Mouse (Mus musculus) lung, adult 2 months (tissue): Measurements from ENCODE around the gene Gm49392. TPM values are rescaled to one million over a fixed set of nuclear protein-coding genes. Genes with fewer than 3 reads are reported as not detected.
"Not testable (repeated sequence)": the region's sequence is repeated elsewhere in the genome, so short reads cannot be mapped to it uniquely, and the experiment has no call there.

Source experiments
- DNase-seq: peaks from one replicate; pipeline ENCODE4 v3.0.0; 2022
- H3K4me1 ChIP-seq: fragments of 200-500 bp; 2 replicates; pipeline ENCODE4 v1.6.1; 2011; ENCODE audit warnings: low read length; ENCODE audit not compliant: control insufficient read depth, insufficient read depth
- H3K4me3 ChIP-seq: fragments of 200-500 bp; replicated peaks from 2 replicates; pipeline ENCODE3; 2011; ENCODE audit warnings: low read depth, mild to moderate bottlenecking, control low read depth, low read length; ENCODE audit errors: extremely low read depth
- CTCF ChIP-seq: fragments of 200-500 bp; IDR thresholded peaks from 2 replicates; pipeline ENCODE4 v1.5.1; 2011; ENCODE audit warnings: mild to moderate bottlenecking, low read length, control low read depth; ENCODE audit not compliant: insufficient read depth
- POLR2A ChIP-seq: fragments of 200-500 bp; IDR thresholded peaks from 2 replicates; pipeline ENCODE4 v1.6.1; 2011; ENCODE audit warnings: low read depth, mild to moderate bottlenecking, control low read depth, low read length, borderline replicate concordance; ENCODE audit errors: extremely low read depth
- WGBS: fragments of 180-500 bp; shearing (Covaris S2); methylation state at CpG from one replicate; pipeline ENCODE4 v1.1.7; 2018; 5-methylcytosine and 5-hydroxymethylcytosine counted together
- polyA plus RNA-seq: library from polyadenylated mRNA; depleted of rRNA; stranded (reverse); fragments of >200 nt; gene quantifications from 2 replicates; pipeline ENCODE4 v1.2.3, GENCODE M21; 2012; rRNA removed

The Gm49392 gene
- polyA plus RNA-seq: 0.67 and 0.84 TPM in 2 replicates

DNA sequence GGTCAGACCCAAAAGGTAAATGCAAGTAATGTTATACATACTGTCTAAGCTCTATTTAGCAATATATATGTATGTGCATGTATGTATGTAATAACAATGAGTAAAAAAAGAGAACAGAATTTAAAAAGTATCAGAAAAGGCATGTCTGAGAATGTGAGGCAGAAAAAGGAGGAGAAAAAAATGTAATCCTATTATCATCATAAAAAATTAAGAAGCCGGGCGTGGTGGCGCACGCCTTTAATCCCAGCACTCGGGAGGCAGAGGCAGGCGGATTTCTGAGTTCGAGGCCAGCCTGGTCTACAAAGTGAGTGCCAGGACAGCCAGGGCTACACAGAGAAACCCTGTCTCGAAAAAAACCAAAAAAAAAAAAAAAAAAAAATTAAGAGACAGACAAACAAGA is at the start of gene Gm49392:
Gene Gm49392, minus strand, starts transcription at position 101 of the 400 bp plus-strand sequence.
- not testable (repeated sequence) for H3K4me1 ChIP-seq, DNase-seq, H3K4me3 ChIP-seq
- WGBS: 81% methylated on average over 8 of the region's 8 CpGs

GRCm38 (mm10) chr13:60941884-60942283 is 45.2 kb upstream of the Gm49392 start, which contains the start of gene Tpbpa:
Gene Tpbpa (minus strand): TSS chr13:60941984.
- WGBS: 80% methylated on average over 3 of the region's 3 CpGs
- H3K4me1 ChIP-seq, DNase-seq, H3K4me3 ChIP-seq: not testable (repeated sequence)

DNA sequence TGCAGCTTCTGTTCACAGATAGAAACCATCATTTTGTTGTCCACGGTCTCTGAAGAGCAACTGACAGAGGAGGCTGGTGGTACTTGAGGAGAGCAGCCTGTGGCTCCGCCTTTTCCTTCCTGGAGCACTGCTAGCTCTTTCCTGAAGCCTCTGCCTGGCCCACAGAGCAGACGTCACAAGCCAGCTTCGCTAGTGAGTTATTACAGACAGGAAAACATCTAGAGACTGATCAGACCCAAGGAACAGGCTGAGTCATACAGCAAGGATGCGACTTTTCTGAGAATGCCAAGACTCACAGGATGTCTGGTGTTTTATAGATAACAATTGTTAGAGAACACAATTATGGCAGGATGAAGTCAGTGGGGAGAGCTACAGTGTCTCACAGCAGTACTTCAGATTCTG is 39.8 kb upstream of the Gm49392 start, which contains the start of the genes Gm49391 and Ctla2a:
Gene Gm49391, minus strand, starts transcription at position 72 of the 402 bp plus-strand sequence.
Gene Ctla2a, minus strand, starts transcription at position 126 of the 402 bp plus-strand sequence.
- WGBS: 23% methylated on average over 5 of the region's 5 CpGs
- peak; percentile 67; the same call in 1 of the 2 replicates for TF ChIP-seq POLR2A
- TF ChIP-seq CTCF: no peak
- H3K4me1 ChIP-seq: no peaks in the 10 kb centered on the region; the same call in 1 of the 2 replicates
- peak; percentile 19 for DNase-seq
- H3K4me3 ChIP-seq: peak within 1 kb of the TSS; percentile 67

DNA sequence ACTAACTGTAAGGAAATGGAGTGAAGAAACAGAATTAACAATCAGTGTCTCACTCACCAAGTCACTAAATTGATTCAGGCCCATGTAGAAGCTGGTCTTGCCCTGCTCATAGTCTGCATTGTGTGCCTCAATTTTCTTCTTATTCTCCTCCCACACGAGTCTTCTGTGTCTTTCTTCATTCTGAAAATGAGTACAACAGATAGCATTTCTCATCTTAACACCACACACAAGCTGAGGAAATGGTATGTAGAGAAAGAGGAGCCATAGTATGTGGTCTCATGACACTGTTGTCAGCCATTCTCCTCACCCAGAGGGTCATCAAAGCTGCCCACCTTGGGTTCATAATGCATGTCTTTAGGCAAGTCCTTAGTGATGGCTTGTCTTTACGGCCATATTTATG is 38.8 kb upstream of the Gm49392 start, which contains the start of gene Gm49393:
Gene Gm49393, minus strand, starts transcription at position 101 of the 400 bp plus-strand sequence.
- H3K4me1 ChIP-seq, DNase-seq: not testable (repeated sequence)
- WGBS: 49% methylated on average over 2 of the region's 2 CpGs
- peak within 1 kb of the TSS; percentile 67 for H3K4me3 ChIP-seq

- H3K4me3 ChIP-seq, H3K4me1 ChIP-seq, DNase-seq: not testable (repeated sequence)
- WGBS: 85% methylated on average over 2 of the region's 2 CpGs
These were observed 8.1 kb upstream of the Gm49392 start, which contains the start of gene Tpbpb for GRCm38 (mm10) chr13:60904780-60905179. Gene Tpbpb (minus strand): TSS chr13:60904880.

DNA sequence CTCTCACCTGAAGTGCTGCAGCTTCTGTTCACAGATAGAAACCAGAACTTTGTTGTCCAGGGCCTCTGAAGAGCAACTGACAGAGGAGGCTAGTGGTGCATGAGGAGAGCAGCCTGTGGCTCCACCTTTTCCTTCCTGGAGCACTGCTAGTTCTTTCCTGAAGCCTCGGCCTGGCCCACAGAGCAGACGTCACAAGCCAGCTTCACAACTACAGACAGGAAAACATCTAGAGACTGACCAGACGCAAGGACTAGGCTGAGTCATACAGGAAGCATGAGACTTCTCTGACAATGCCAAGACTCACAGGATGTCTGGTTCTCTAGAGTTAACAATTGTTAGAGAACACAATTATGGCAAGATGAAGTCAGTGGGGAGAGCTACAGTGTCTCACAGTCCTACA is 634 bp upstream of the Gm49392 start, which contains the start of gene Ctla2b:
Gene Ctla2b, minus strand, starts transcription at position 120 of the 400 bp plus-strand sequence.
- Histone ChIP-seq H3K4me1 (peaks cover 3% of the 10 kb centered on the region), H3K4me3 (no peak within 1 kb of the TSS)
- TF ChIP-seq POLR2A (peak; percentile 58; the same call in 1 of the 2 replicates), CTCF (no peak)
- DNase-seq: peak; percentile 33
- 23% methylated on average over 3 of the region's 3 CpGs for WGBS

DNA sequence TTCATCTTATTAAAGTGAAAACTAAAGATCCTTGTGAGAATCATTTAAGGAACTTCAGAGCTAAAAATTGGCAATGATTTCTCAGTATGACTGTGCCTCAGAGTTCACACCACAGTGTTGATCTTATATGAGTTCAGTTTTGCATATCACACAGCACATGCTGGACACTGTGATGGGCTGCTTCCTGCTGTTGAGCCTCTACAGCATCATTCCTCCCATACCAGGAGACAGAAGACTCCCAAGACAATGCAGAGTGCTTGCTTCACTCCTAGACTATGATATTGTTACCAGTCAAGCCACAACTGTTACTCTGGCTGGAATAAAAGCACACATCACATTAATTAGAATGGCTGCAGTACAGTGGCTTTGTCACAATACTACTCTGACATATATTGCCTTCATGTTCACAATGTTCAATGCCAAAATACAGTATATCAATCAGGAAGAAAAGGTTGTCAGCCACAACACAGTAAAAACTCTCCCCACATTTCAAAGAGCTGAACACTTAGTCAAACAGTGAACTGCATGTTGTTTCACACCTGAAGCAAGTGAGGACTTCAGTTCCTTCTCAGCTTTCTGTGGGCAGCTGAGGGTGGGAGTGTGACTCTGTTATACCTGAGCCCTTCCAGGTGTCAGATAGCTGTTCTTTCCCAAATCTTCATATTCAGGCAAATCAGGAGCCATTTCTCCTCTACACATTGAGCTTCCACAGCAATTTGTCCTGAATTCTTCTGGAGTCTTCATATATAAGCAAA is 1.1 kb downstream of the Gm49392 start:
- TF ChIP-seq POLR2A (no peak), CTCF (no peak)
- Histone ChIP-seq H3K4me1 (peaks cover 3% of the 10 kb centered on the region), H3K4me3 (no peak overlapping the region)
- no peak for DNase-seq

DNA sequence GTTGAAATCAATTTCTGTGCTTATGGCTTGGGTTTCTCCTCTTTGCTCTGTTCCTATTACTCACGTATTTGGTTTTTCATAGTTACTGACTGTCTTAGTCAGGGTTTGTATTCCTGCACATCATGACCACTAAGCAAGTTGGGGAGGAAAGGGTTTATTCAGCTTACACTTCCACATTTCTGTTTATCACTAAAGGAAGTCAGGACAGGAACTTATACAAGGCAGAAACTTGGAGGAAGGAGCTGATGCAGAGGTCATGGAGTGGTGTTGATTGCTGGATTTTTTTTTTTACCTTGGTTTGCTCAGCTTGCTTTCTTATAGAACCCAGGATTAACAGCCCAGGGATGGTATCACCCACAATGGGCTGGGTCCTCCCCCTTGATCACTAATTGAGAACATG is 4.4 kb downstream of the Gm49392 start:
- Histone ChIP-seq H3K4me1 (no peaks in the 10 kb centered on the region), H3K4me3 (no peak overlapping the region)
- WGBS: 79% methylated on average over 1 of the region's 1 CpGs
- TF ChIP-seq POLR2A: no peak
- TF ChIP-seq CTCF: no peak
- no peak for DNase-seq

GRCm38 (mm10) chr13:60864281-60864680 is 32.4 kb downstream of the Gm49392 start, which contains the start of gene 4930486L24Rik:
Gene 4930486L24Rik (minus strand): TSS chr13:60864475.
- H3K4me1 ChIP-seq: no peaks in the 10 kb centered on the region
- whole genome bisulfite sequencing: 41% methylated on average over 1 of the region's 1 CpGs
- TF ChIP-seq POLR2A (no peak), CTCF (no peak)
- no peak for DNase-seq
- H3K4me3 ChIP-seq: no peak within 1 kb of the TSS
